Mouse (Mus musculus) forebrain, postnatal 0 days (tissue): ENCODE results near the gene Dytn. TPM values are rescaled to one million over a fixed set of nuclear protein-coding genes. Genes with fewer than 3 reads are reported as not detected.
A peak's percentile ranks its signal among the peaks of the same experiment; 100 is the strongest.

Experiments
- ATAC-seq: fragments of 200-750 bp; cut with Nextera tagmentation; 2 replicates; pipeline ENCODE4 v1.8.0; 2017; ENCODE audit warnings: mild to moderate bottlenecking, moderate library complexity
- DNase-seq: peaks from one replicate; pipeline ENCODE4 v3.0.0-alpha.2; 2015
- H3K27ac ChIP-seq: fragments of 300-500 bp; sonication (generic); 2 replicates; pipeline ENCODE4 v1.5.1; 2014; ENCODE audit warnings: low read depth, mild to moderate bottlenecking, antibody characterized with exemption, low read length, moderate library complexity, mixed read lengths
- H3K27me3 ChIP-seq: fragments of 300-500 bp; sonication (generic); 2 replicates; pipeline ENCODE4 v1.6.1; 2014; ENCODE audit warnings: mild to moderate bottlenecking, low read length, mixed read lengths; ENCODE audit not compliant: insufficient read depth
- H3K36me3 ChIP-seq: fragments of 300-500 bp; sonication (generic); 2 replicates; pipeline ENCODE4 v1.6.1; 2014; ENCODE audit warnings: mild to moderate bottlenecking, moderate library complexity; ENCODE audit not compliant: insufficient read depth
- H3K4me1 ChIP-seq: fragments of 300-500 bp; sonication (generic); 2 replicates; pipeline ENCODE4 v1.6.1; 2014; ENCODE audit warnings: antibody characterized with exemption; ENCODE audit not compliant: insufficient read depth
- H3K4me2 ChIP-seq: fragments of 300-500 bp; sonication (generic); 2 replicates; pipeline ENCODE4 v1.6.1; 2014; ENCODE audit warnings: low read depth, mild to moderate bottlenecking, moderate library complexity
- H3K4me3 ChIP-seq: fragments of 300-500 bp; sonication (generic); 2 replicates; pipeline ENCODE4 v1.5.1; 2014; ENCODE audit warnings: low read depth, low read length, mixed read lengths
- H3K9ac ChIP-seq: fragments of 300-500 bp; sonication (generic); 2 replicates; pipeline ENCODE4 v1.6.1; 2014; ENCODE audit warnings: mild to moderate bottlenecking
- H3K9me3 ChIP-seq: fragments of 300-500 bp; sonication (generic); 2 replicates; pipeline ENCODE4 v1.6.1; 2016; ENCODE audit warnings: low read length
- CTCF ChIP-seq: sonication (generic); IDR thresholded peaks from 2 replicates; pipeline ENCODE4 v1.5.1; 2016; ENCODE audit warnings: antibody characterized with exemption, control low read depth, low read depth
- WGBS: fragments of 180-500 bp; shearing (Covaris S2); extraction: QIAGEN DNeasy Blood & Tissue Kit; methylation state at CpG from one replicate; pipeline ENCODE4 v1.1.7; 2014; 5-methylcytosine and 5-hydroxymethylcytosine counted together
- polyA plus RNA-seq: library from polyadenylated mRNA; unstranded; fragments of >200 nt; fragmentation: Nextera tagmentation; extraction: Ambion mirVana; gene quantifications from 2 replicates; pipeline ENCODE4 v1.2.1, GENCODE M21; 2015
- total RNA-seq: library from RNA; depleted of rRNA; stranded (reverse); fragments of >200 nt; gene quantifications from 2 replicates; pipeline ENCODE4 v1.2.3, GENCODE M21; 2014

Dytn gene
- total and polyA plus RNA-seq, 2 experiments from 2014 or later: not detected

GRCm38 (mm10) chr1:63675975-63676374 is 10.8 kb downstream of the Dytn start:
- Histone ChIP-seq H3K27me3 (no peaks in the 10 kb centered on the region), H3K36me3 (no peaks in the 10 kb centered on the region), H3K9ac (no peak overlapping the region), H3K4me1 (no peaks in the 10 kb centered on the region), H3K4me2 (no peak overlapping the region), H3K4me3 (no peak overlapping the region), H3K9me3 (no peaks in the 10 kb centered on the region), H3K27ac (no peak overlapping the region)
- no peak for TF ChIP-seq CTCF
- DNase-seq (no peak), ATAC-seq (no peak)
- WGBS: 93% methylated on average over 3 of the region's 3 CpGs

- H3K27ac ChIP-seq: peak overlapping the region; percentile 54
- 0% methylated on average over 3 of the region's 3 CpGs for WGBS
- H3K9me3 ChIP-seq: no peaks in the 10 kb centered on the region
- peak; percentile 76 for TF ChIP-seq CTCF
- DNase-seq (peak; percentile 85), ATAC-seq (peak; percentile 91)
- H3K36me3 ChIP-seq: no peaks in the 10 kb centered on the region
- no peaks in the 10 kb centered on the region for H3K27me3 ChIP-seq
- H3K4me1 ChIP-seq: peaks cover 9% of the 10 kb centered on the region; the same call in 1 of the 2 replicates
- H3K4me3 ChIP-seq: peak overlapping the region; percentile 23; the same call in 1 of the 2 replicates
- peak overlapping the region; percentile 47 for H3K9ac ChIP-seq
- H3K4me2 ChIP-seq: peak overlapping the region; percentile 51
Measured at GRCm38 (mm10) chr1:63668852-63669160, 17.9 kb downstream of the Dytn start.

GRCm38 (mm10) chr1:63667949-63668851 is 18.5 kb downstream of the Dytn start:
- Histone ChIP-seq H3K4me3 (peak overlapping the region; percentile 23; the same call in 1 of the 2 replicates), H3K4me1 (peaks cover 9% of the 10 kb centered on the region; the same call in 1 of the 2 replicates), H3K27ac (peak overlapping the region; percentile 54), H3K9me3 (no peaks in the 10 kb centered on the region), H3K4me2 (peak overlapping the region; percentile 51), H3K36me3 (no peaks in the 10 kb centered on the region), H3K27me3 (no peaks in the 10 kb centered on the region), H3K9ac (peak overlapping the region; percentile 47)
- ATAC-seq: peak; percentile 63
- WGBS: 8% methylated on average over 13 of the region's 13 CpGs
- TF ChIP-seq CTCF: no peak
- DNase-seq: peak; percentile 63

GRCm38 (mm10) chr1:63667201-63667948 is 19.4 kb downstream of the Dytn start:
- no peaks in the 10 kb centered on the region for H3K36me3 ChIP-seq
- no peaks in the 10 kb centered on the region for H3K9me3 ChIP-seq
- ATAC-seq (0 out of 2 replicates have a peak, but pooled peaks have one; percentile 7), DNase-seq (peak; percentile 9)
- no peak for TF ChIP-seq CTCF
- 24% methylated on average over 9 of the region's 9 CpGs for WGBS
- H3K9ac ChIP-seq: no peak overlapping the region
- H3K4me1 ChIP-seq: peaks cover 9% of the 10 kb centered on the region; the same call in 1 of the 2 replicates
- H3K4me2 ChIP-seq: peak overlapping the region; percentile 51; the same call in 1 of the 2 replicates
- no peak overlapping the region for H3K4me3 ChIP-seq
- no peak overlapping the region for H3K27ac ChIP-seq
- no peaks in the 10 kb centered on the region for H3K27me3 ChIP-seq

- DNase-seq (no peak), ATAC-seq (no peak)
- Histone ChIP-seq H3K4me2 (no peak overlapping the region), H3K27me3 (no peaks in the 10 kb centered on the region), H3K4me3 (no peak overlapping the region), H3K27ac (no peak overlapping the region), H3K9ac (no peak overlapping the region), H3K4me1 (peaks cover 9% of the 10 kb centered on the region; the same call in 1 of the 2 replicates), H3K9me3 (no peaks in the 10 kb centered on the region), H3K36me3 (no peaks in the 10 kb centered on the region)
- no peak for TF ChIP-seq CTCF
- WGBS: 95% methylated on average over 2 of the region's 2 CpGs
Measured at GRCm38 (mm10) chr1:63666089-63666488, 20.6 kb downstream of the Dytn start.

GRCm38 (mm10) chr1:63659591-63659990 is 27.1 kb downstream of the Dytn start:
- Histone ChIP-seq H3K9me3 (no peaks in the 10 kb centered on the region), H3K4me2 (no peak overlapping the region), H3K4me3 (no peak overlapping the region), H3K9ac (no peak overlapping the region), H3K36me3 (no peaks in the 10 kb centered on the region), H3K27ac (no peak overlapping the region), H3K4me1 (no peaks in the 10 kb centered on the region), H3K27me3 (no peaks in the 10 kb centered on the region)
- WGBS: 2% methylated on average over 7 of the region's 7 CpGs
- ATAC-seq (peak; percentile 81), DNase-seq (peak; percentile 88)
- TF ChIP-seq CTCF: peak; percentile 88
